Mouse (Mus musculus) cortical plate, adult 2 months (tissue): ENCODE data around the gene Ift88.

ENCODE experiments used
- CTCF ChIP-seq: fragments of 200-500 bp; IDR thresholded peaks from 2 replicates; pipeline ENCODE4 v1.5.1; 2011; ENCODE audit warnings: mild to moderate bottlenecking, control low read depth, low read length; ENCODE audit not compliant: insufficient read depth; ENCODE audit errors: extremely low read depth
- POLR2A ChIP-seq: fragments of 200-500 bp; IDR thresholded peaks from 2 replicates; pipeline ENCODE4 v1.6.1; 2011; ENCODE audit warnings: mild to moderate bottlenecking, low read length, control low read depth; ENCODE audit not compliant: insufficient read depth; ENCODE audit errors: extremely low read depth

- TF ChIP-seq CTCF (no peak), POLR2A (no peak)
Measured at GRCm38 (mm10) chr14:57493840-57494239, 70.0 kb downstream of the Ift88 start.
